Mouse (Mus musculus) liver, adult (tissue): ENCODE data around the gene Nol7.

ENCODE experiments used
- GATA4 ChIP-seq: IDR thresholded peaks from 2 replicates; pipeline ENCODE4 v1.6.1; 2014; ENCODE audit warnings: mild to moderate bottlenecking, low read length; ENCODE audit not compliant: insufficient replicate concordance

Nol7 gene

GRCm38 (mm10) chr13:43452843-43453605 is 54.8 kb downstream of the Nol7 start:
- TF ChIP-seq GATA4, result no peak

GRCm38 (mm10) chr13:43454431-43454830 is 56.2 kb downstream of the Nol7 start:
- no peak for TF ChIP-seq GATA4
